Mouse (Mus musculus): ENCODE data around the gene Sema5a. TPM values are rescaled to one million over a fixed set of nuclear protein-coding genes. Genes with fewer than 3 reads are reported as not detected.

The Sema5a gene
- polyA plus RNA-seq, 1 experiment from 2014 or later, result 0.63 TPM

DNA sequence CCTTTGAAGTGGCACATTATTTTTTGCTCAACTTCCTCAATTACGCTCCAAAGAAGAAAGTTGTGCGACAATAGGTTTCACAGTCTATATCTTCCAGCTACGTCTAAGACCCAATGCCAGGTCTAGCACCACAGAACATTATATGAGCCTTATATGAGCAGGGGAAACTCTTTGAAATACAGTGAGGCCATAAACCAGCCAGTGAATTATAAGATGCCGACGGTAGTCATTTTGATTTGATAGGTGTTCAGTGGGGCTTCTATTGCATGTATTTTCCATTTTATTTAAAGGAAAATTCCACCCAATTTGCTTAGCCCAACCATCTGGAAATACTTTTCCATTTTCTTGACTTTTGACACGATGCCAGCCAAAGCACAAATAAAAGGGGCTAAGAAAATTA is 126.3 kb downstream of the Sema5a start:
- Histone ChIP-seq H3K27ac (no peak overlapping the region), H3K36me3 (no peaks in the 10 kb centered on the region), H3K27me3 (no peaks in the 10 kb centered on the region), H3K9ac (no peak overlapping the region), H3K4me2 (no peak overlapping the region), H3K4me3 (replicated peaks) (no peak overlapping the region), H3K4me1 (replicated peaks) (no peaks in the 10 kb centered on the region), H3K9me3 (replicated peaks) (no peaks in the 10 kb centered on the region)
- 64% methylated on average over 6 of the region's 6 CpGs for WGBS (ENCODE audit: insufficient replicate concordance)
- DNase-seq (no peak), ATAC-seq (ENCODE audit: low read depth) (no peak)

DNA sequence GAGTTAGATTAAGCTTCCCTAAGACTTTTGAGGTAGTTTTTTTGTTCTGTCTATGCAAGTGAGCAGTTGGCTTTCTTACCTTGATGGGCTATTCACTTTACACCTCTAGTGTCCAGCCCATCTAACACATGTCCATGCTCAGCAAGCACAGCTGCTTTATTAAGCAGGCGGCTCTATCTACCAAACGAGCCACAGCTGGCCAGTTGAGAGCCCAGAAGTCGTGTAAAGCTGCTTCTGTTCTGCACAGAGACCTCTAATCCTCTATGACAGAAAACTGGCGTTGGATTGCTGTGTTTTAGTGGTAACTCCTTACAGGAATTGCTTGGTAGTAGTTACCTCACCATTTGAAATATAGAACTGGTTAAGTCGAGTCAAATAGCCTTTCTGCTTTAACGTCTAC is 126.8 kb downstream of the Sema5a start:
- H3K36me3 ChIP-seq, result no peaks in the 10 kb centered on the region
- no peak overlapping the region for H3K4me3 ChIP-seq (replicated peaks)
- no peaks in the 10 kb centered on the region for H3K4me1 ChIP-seq (replicated peaks)
- no peaks in the 10 kb centered on the region for H3K9me3 ChIP-seq (replicated peaks)
- H3K27me3 ChIP-seq, result no peaks in the 10 kb centered on the region
- H3K27ac ChIP-seq, result no peak overlapping the region
- DNase-seq (no peak), ATAC-seq (ENCODE audit: low read depth) (no peak)
- no peak overlapping the region for H3K9ac ChIP-seq
- no peak overlapping the region for H3K4me2 ChIP-seq
- 60% methylated on average over 6 of the region's 6 CpGs for WGBS (ENCODE audit: insufficient replicate concordance)

DNA sequence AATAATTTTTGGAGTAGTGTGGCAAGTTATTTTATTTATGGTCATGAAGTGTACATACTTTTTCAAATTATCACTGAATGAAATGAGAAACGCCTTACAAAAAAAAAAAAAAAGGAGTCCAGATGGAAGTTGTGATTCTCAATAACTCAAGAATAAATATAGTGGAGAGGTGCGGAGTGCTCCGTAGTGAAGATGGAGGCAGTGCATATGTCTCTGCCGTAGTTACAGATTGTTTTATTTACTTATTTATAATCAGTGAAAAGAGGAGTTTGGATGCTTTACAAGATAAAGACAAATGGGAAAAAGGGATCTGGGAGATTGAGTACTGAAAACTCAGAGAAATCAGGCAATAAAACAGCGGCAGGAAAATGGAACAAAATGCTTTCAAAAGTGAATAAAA is 131.7 kb downstream of the Sema5a start:
- no peak overlapping the region for H3K9ac ChIP-seq
- no peak for ATAC-seq (ENCODE audit: low read depth)
- WGBS (ENCODE audit: insufficient replicate concordance), result 74% methylated on average over 5 of the region's 5 CpGs
- no peaks in the 10 kb centered on the region for H3K27me3 ChIP-seq
- no peak for DNase-seq
- H3K4me1 ChIP-seq (replicated peaks), result no peaks in the 10 kb centered on the region
- no peaks in the 10 kb centered on the region for H3K9me3 ChIP-seq (replicated peaks)
- no peak overlapping the region for H3K4me3 ChIP-seq (replicated peaks)
- H3K27ac ChIP-seq, result no peak overlapping the region
- no peak overlapping the region for H3K4me2 ChIP-seq
- no peaks in the 10 kb centered on the region for H3K36me3 ChIP-seq

DNA sequence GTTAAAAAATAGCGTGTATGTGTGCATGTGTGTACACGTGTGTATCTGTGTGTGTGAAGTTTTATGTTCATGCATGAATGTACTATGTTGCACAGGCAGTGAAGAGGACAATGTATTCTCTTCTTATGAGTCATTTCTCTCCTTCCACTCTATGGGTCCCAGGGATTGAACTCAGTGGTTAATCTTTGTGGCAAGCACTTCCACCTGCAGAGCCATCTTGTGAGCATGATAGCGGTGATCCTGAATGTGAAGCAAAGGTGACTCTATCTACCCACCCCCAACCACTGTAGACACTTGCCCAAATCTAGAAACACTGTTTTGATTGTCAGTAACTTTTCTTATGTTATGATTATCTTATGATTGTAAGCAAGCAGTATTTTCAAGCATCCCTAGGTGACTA is 133.2 kb downstream of the Sema5a start:
- WGBS (ENCODE audit: insufficient replicate concordance), result 73% methylated on average over 3 of the region's 3 CpGs
- H3K9ac ChIP-seq, result no peak overlapping the region

DNA sequence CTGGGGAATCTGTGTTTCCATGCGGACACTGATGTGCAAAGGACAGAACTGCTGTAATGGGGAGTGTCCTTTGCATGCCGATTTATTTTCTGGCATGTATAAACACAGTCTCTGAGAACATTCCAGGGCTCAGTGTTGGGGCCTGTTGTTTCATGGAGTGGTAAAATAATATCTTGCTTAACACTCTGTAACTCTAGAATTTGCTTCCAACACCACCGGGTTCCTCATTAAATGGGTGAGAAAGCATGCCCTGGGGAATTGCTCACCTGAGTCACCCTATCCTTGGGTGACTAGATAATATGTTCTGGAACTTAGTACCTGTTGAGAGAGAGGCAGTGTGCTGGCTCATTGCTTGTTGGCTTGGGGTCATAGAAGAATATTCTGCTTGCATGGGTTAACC is 135.7 kb downstream of the Sema5a start:
- no peaks in the 10 kb centered on the region for H3K27me3 ChIP-seq
- H3K36me3 ChIP-seq, result no peaks in the 10 kb centered on the region
- H3K4me2 ChIP-seq, result no peak overlapping the region
- no peak overlapping the region for H3K9ac ChIP-seq
- H3K4me1 ChIP-seq (replicated peaks), result no peaks in the 10 kb centered on the region
- H3K4me3 ChIP-seq (replicated peaks), result no peak overlapping the region
- WGBS (ENCODE audit: insufficient replicate concordance), result 76% methylated on average over 3 of the region's 3 CpGs
- no peaks in the 10 kb centered on the region for H3K9me3 ChIP-seq (replicated peaks)
- H3K27ac ChIP-seq, result no peak overlapping the region
- DNase-seq (no peak), ATAC-seq (ENCODE audit: low read depth) (no peak)

More for the DNA sequence above, 133.2 kb downstream of the Sema5a start:
- Histone ChIP-seq H3K36me3 (no peaks in the 10 kb centered on the region), H3K4me2 (no peak overlapping the region), H3K4me3 (replicated peaks) (no peak overlapping the region), H3K27ac (no peak overlapping the region), H3K9me3 (replicated peaks) (no peaks in the 10 kb centered on the region), H3K4me1 (replicated peaks) (no peaks in the 10 kb centered on the region), H3K27me3 (no peaks in the 10 kb centered on the region)
- DNase-seq, result no peak
- no peak for ATAC-seq (ENCODE audit: low read depth)

DNA sequence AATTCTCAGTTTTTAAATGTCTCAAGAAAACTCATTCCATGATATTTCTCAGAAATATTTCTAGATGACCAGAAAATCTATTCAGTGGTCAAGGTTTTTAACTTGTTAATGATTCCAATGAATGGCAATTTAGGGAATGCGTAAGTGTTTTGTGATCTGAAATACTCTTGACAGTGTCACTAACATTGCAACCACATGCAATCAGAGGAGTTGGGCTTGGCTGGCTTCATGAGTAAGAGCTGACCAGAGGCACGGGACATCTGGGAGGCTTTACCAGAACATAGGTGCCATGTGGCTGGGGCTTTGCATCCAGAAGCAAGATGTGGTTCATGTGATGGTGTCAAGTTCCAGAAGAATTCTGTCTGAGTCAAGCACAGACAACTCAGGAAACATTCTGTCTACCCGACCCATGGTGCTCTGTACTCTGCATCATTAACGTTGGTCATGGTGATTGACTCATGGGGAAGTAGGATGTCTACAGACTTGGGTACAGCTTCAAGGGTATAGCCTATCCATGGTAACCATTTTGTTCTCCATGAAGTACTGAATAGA is 138.4 kb downstream of the Sema5a start:
- WGBS (ENCODE audit: insufficient replicate concordance), result 57% methylated on average over 4 of the region's 4 CpGs
- Histone ChIP-seq H3K9ac (no peak overlapping the region), H3K4me1 (replicated peaks) (no peaks in the 10 kb centered on the region), H3K4me3 (replicated peaks) (no peak overlapping the region), H3K36me3 (no peaks in the 10 kb centered on the region), H3K4me2 (no peak overlapping the region), H3K27ac (no peak overlapping the region), H3K9me3 (replicated peaks) (no peaks in the 10 kb centered on the region), H3K27me3 (no peaks in the 10 kb centered on the region)
- DNase-seq (no peak), ATAC-seq (ENCODE audit: low read depth) (no peak)

DNA sequence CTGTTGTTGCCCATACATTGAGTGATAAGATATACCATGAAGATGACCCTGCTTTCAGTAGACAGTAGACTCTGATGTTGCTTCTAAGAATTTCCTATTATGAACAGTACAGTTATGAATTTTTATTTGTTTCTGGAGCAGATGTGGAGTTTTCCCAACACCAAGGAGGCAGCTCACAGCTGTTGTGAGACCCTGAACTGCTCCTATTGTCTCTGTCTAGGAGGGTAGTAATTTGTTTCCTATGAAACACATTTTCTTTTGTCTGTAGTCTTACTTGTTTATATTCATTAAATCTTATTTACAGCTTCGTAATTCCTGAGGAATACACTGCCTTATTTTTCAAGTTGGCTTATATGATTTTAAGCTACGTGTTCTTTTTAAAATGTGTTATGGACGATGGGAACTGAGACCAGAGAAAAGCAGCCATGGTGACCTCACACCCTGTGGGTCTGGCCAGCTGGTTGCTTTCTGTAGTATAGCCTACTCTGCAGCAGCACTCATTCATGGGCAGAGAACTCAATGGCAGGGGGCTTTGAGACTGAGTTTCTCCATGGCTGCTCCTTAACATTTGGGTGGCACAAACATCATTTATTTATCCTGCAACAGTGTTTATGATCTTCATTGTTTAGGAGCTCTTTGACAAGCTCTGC is 151.8 kb downstream of the Sema5a start:
- ATAC-seq (ENCODE audit: low read depth), result no peak
- Histone ChIP-seq H3K27ac (no peak overlapping the region), H3K9ac (no peak overlapping the region), H3K36me3 (no peaks in the 10 kb centered on the region), H3K27me3 (no peaks in the 10 kb centered on the region), H3K4me2 (no peak overlapping the region), H3K4me1 (replicated peaks) (no peaks in the 10 kb centered on the region), H3K9me3 (replicated peaks) (no peaks in the 10 kb centered on the region), H3K4me3 (replicated peaks) (no peak overlapping the region)
- no peak for DNase-seq
- 54% methylated on average over 3 of the region's 3 CpGs for WGBS (ENCODE audit: insufficient replicate concordance)

DNA sequence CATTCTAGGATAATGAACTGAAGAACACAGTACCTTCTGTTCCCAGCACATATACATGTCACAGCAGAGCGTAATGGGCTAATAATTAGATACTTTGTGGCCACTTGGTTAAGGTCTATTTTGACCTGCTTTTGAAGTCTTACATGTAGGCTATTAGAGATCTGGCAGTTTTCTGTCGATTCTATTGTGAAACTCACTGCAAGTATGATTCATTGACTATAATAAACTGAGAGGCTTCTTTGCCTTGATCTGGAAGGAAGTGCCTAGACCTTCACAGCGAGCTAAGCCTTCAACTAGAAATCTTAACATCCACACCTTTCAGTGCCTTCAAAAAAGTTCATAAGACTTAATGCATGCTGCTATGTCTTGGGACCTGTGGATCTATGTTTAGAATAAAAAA is 152.5 kb downstream of the Sema5a start:
- WGBS (ENCODE audit: insufficient replicate concordance), result 57% methylated on average over 3 of the region's 3 CpGs
- H3K9ac ChIP-seq, result no peak overlapping the region
- no peaks in the 10 kb centered on the region for H3K4me1 ChIP-seq (replicated peaks)
- no peak overlapping the region for H3K4me3 ChIP-seq (replicated peaks)
- H3K36me3 ChIP-seq, result no peaks in the 10 kb centered on the region
- DNase-seq (no peak), ATAC-seq (ENCODE audit: low read depth) (no peak)
- no peak overlapping the region for H3K27ac ChIP-seq
- no peaks in the 10 kb centered on the region for H3K27me3 ChIP-seq
- no peaks in the 10 kb centered on the region for H3K9me3 ChIP-seq (replicated peaks)
- no peak overlapping the region for H3K4me2 ChIP-seq

DNA sequence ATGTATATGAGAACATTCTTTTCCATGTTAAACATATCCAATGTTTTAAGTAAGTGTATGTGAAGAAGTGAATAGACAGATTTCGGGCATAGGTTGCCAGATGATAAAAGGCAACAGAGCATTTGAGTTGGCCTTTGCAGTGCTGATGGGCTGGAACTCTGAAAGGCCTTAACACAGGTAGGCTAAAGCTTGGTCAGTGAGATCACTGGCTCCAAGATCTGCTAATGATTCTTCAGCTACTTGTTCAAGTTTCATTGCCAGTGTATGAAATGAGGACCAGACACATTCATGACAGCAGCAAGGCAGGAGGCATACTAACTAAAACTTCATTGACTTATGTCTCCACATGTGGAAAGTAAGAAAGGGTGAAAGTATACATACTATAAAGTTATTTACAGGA is 154.1 kb downstream of the Sema5a start:
- Histone ChIP-seq H3K27me3 (no peaks in the 10 kb centered on the region), H3K4me1 (replicated peaks) (no peaks in the 10 kb centered on the region)

DNA sequence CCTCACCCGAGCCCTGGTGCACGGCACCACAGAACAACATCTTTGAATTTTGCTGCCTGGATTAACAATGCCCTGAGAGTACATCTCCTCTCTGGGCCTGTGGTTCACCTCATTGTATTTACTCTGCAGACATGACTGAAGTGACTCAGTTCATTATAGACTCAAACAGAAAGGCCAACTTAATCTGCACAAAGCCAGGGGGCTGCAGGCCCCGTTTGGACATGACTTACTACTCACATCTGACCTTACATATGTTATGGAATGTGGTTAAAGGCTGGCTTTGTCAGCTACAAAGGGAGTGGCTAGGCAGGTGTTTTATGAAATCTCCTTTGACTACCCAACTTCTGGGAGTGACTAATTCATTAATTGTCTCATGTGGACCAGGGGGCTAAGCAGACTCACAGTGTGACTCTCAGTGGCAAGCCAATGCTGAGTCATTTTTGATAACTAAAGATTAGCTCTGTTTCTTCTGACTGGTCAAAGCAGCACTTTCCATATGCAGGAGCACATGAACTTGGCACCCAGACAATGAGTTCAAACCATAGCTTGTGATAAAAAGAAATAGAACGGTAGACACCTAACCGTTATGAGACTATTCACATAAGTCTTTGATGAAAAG is 157.4 kb downstream of the Sema5a start:
- no peak for DNase-seq
- ATAC-seq (ENCODE audit: low read depth), result no peak
- H3K4me2 ChIP-seq, result no peak overlapping the region
- no peak overlapping the region for H3K27ac ChIP-seq
- no peak overlapping the region for H3K4me3 ChIP-seq (replicated peaks)
- H3K27me3 ChIP-seq, result no peaks in the 10 kb centered on the region
- H3K36me3 ChIP-seq, result no peaks in the 10 kb centered on the region
- H3K9ac ChIP-seq, result no peak overlapping the region
- 76% methylated on average over 5 of the region's 5 CpGs for WGBS (ENCODE audit: insufficient replicate concordance)
- no peaks in the 10 kb centered on the region for H3K4me1 ChIP-seq (replicated peaks)
- H3K9me3 ChIP-seq (replicated peaks), result no peaks in the 10 kb centered on the region

More for the DNA sequence above, 154.1 kb downstream of the Sema5a start:
- WGBS (ENCODE audit: insufficient replicate concordance), result 47% methylated on average over 1 of the region's 1 CpGs
- no peak for ATAC-seq (ENCODE audit: low read depth)
- Histone ChIP-seq H3K9me3 (replicated peaks) (no peaks in the 10 kb centered on the region), H3K36me3 (no peaks in the 10 kb centered on the region), H3K27ac (no peak overlapping the region), H3K4me2 (no peak overlapping the region), H3K4me3 (replicated peaks) (no peak overlapping the region), H3K9ac (no peak overlapping the region)
- DNase-seq, result no peak

DNA sequence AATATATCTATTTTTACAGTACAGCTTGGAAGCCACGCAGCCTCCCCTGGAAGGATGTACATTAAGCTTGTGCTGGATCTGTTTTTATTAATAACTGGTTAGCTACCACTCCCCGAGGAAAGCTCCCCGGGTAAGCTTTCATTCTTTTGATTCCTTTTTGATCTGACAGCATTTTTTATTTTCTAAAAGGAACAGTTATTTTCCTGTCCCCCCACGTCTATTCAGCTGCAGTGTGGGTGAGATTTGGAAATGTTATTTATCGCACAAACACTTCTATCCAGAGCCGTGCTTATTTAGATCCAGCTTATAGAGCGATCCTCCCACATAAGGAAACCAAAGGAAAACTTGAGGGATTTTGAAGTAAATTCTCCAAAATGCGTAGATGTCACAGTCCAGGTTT is 158.7 kb downstream of the Sema5a start:
- Histone ChIP-seq H3K9me3 (replicated peaks) (no peaks in the 10 kb centered on the region), H3K9ac (no peak overlapping the region), H3K4me3 (replicated peaks) (no peak overlapping the region), H3K27me3 (no peaks in the 10 kb centered on the region), H3K4me1 (replicated peaks) (no peaks in the 10 kb centered on the region), H3K27ac (no peak overlapping the region), H3K36me3 (no peaks in the 10 kb centered on the region), H3K4me2 (no peak overlapping the region)
- 72% methylated on average over 8 of the region's 8 CpGs for WGBS (ENCODE audit: insufficient replicate concordance)
- ATAC-seq (ENCODE audit: low read depth) (no peak), DNase-seq (no peak)

DNA sequence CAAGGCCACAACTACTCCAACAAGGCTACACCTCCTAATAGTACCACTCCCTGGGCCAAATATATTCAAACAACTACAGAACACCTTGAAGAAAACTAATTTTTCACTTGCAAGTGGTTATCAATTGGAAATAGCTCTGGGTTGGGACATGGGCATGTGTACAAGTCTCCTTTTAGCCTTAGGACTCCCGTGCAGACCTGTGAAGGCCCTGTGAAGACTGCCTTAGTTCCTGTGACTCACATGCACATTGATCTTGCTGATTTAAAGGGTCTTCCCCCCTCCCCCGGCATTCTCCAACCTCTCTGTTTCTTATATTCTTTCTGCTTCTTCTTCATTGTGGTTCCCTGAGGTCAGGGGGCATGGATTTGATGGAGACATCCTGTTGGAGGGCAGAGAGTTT is 161.8 kb downstream of the Sema5a start:
- no peak overlapping the region for H3K4me2 ChIP-seq
- DNase-seq (no peak), ATAC-seq (ENCODE audit: low read depth) (no peak)
- H3K36me3 ChIP-seq, result no peaks in the 10 kb centered on the region
- no peaks in the 10 kb centered on the region for H3K27me3 ChIP-seq
- H3K9ac ChIP-seq, result no peak overlapping the region
- no peaks in the 10 kb centered on the region for H3K4me1 ChIP-seq (replicated peaks)
- H3K27ac ChIP-seq, result no peak overlapping the region
- 56% methylated on average over 2 of the region's 2 CpGs for WGBS (ENCODE audit: insufficient replicate concordance)
- H3K4me3 ChIP-seq (replicated peaks), result no peak overlapping the region
- no peaks in the 10 kb centered on the region for H3K9me3 ChIP-seq (replicated peaks)

Data from liver, embryonic 13.5 days (tissue).